Mouse (Mus musculus): ENCODE data around the gene Dst.

- TF ChIP-seq POLR2A (IDR thresholded peaks at IDR 0.05; ENCODE audit: insufficient read length, low read depth) (no peak), MAX (IDR thresholded peaks at IDR 0.05; ENCODE audit: low read depth) (no peak), USF1 (IDR thresholded peaks at IDR 0.05; ENCODE audit: low read depth) (no peak), TCF12 (IDR thresholded peaks at IDR 0.05; ENCODE audit: insufficient read depth, poor library complexity, severe bottlenecking) (no peak), POLR2AphosphoS2 (IDR thresholded peaks at IDR 0.05; ENCODE audit: insufficient read length, low read depth) (no peak), CEBPB (IDR thresholded peaks at IDR 0.05; ENCODE audit: insufficient read depth, poor library complexity, severe bottlenecking) (no peak), TCF3 (IDR thresholded peaks at IDR 0.05; ENCODE audit: insufficient read length, low read depth) (no peak), E2F4 (IDR thresholded peaks at IDR 0.05; ENCODE audit: insufficient read depth) (no peak), REST (IDR thresholded peaks at IDR 0.05; ENCODE audit: insufficient read depth, insufficient read length) (no peak), SRF (IDR thresholded peaks at IDR 0.05; ENCODE audit: control insufficient read depth, insufficient read length, low read depth) (no peak), MYOD1 (IDR thresholded peaks at IDR 0.05; ENCODE audit: control insufficient read depth in 1 of 3, insufficient read length in 2 of 3, low read depth in 2 of 3) (no peak)
Observed at GRCm38 (mm10) chr1:34069514-34070290, 161.7 kb downstream of the Dst start.

All from myocyte (in vitro differentiated cells).